Mouse (Mus musculus): ENCODE results near the gene Snrnp27. TPM values are rescaled to one million over a fixed set of nuclear protein-coding genes. Genes with fewer than 3 reads are reported as not detected.

The Snrnp27 gene
- polyA plus RNA-seq, 1 experiment, result 113 TPM

- no peak overlapping the region for H3K4me3 ChIP-seq (ENCODE audit: insufficient read depth, low read depth, low read length)
- H3K27ac ChIP-seq (replicated peaks; ENCODE audit: low read depth, low read length), result no peak overlapping the region
- H3K4me1 ChIP-seq (ENCODE audit: control insufficient read depth, insufficient read depth, insufficient read length, low read length), result peaks cover 4% of the 10 kb centered on the region; the same call in 1 of the 2 replicates
Observed at GRCm38 (mm10) chr6:86641716-86642115, 42.6 kb downstream of the Snrnp27 start.

GRCm38 (mm10) chr6:86640776-86641175 lies 43.5 kb downstream of the Snrnp27 start:
- peaks cover 4% of the 10 kb centered on the region; the same call in 1 of the 2 replicates for H3K4me1 ChIP-seq (ENCODE audit: control insufficient read depth, insufficient read depth, insufficient read length, low read length)
- no peak overlapping the region for H3K27ac ChIP-seq (replicated peaks; ENCODE audit: low read depth, low read length)
- H3K4me3 ChIP-seq (ENCODE audit: insufficient read depth, low read depth, low read length), result no peak overlapping the region

GRCm38 (mm10) chr6:86640161-86640560 lies 44.2 kb downstream of the Snrnp27 start:
- Histone ChIP-seq H3K4me1 (ENCODE audit: control insufficient read depth, insufficient read depth, insufficient read length, low read length) (peaks cover 4% of the 10 kb centered on the region; the same call in 1 of the 2 replicates), H3K4me3 (ENCODE audit: insufficient read depth, low read depth, low read length) (no peak overlapping the region)

GRCm38 (mm10) chr6:86639180-86640160 lies 44.9 kb downstream of the Snrnp27 start:
- no peak overlapping the region for H3K4me3 ChIP-seq (ENCODE audit: insufficient read depth, low read depth, low read length)
- H3K4me1 ChIP-seq (ENCODE audit: control insufficient read depth, insufficient read depth, insufficient read length, low read length), result peaks cover 4% of the 10 kb centered on the region; the same call in 1 of the 2 replicates
- peak overlapping the region; percentile 59; the same call in 1 of the 2 replicates for H3K27ac ChIP-seq (replicated peaks; ENCODE audit: low read depth, low read length)

More at GRCm38 (mm10) chr6:86640161-86640560, 44.2 kb downstream of the Snrnp27 start:
- H3K27ac ChIP-seq (replicated peaks; ENCODE audit: low read depth, low read length), result no peak overlapping the region

- H3K4me3 ChIP-seq (ENCODE audit: insufficient read depth, low read depth, low read length), result no peak overlapping the region
- H3K27ac ChIP-seq (replicated peaks; ENCODE audit: low read depth, low read length), result no peak overlapping the region
- peaks cover 4% of the 10 kb centered on the region; the same call in 1 of the 2 replicates for H3K4me1 ChIP-seq (ENCODE audit: control insufficient read depth, insufficient read depth, insufficient read length, low read length)
Observed at GRCm38 (mm10) chr6:86638434-86638833, 45.9 kb downstream of the Snrnp27 start.

GRCm38 (mm10) chr6:86637860-86638259 lies 46.5 kb downstream of the Snrnp27 start:
- no peak overlapping the region for H3K4me3 ChIP-seq (ENCODE audit: insufficient read depth, low read depth, low read length)
- H3K27ac ChIP-seq (replicated peaks; ENCODE audit: low read depth, low read length), result no peak overlapping the region

GRCm38 (mm10) chr6:86637171-86637835 lies 47.0 kb downstream of the Snrnp27 start:
- peaks cover 4% of the 10 kb centered on the region; the same call in 1 of the 2 replicates for H3K4me1 ChIP-seq (ENCODE audit: control insufficient read depth, insufficient read depth, insufficient read length, low read length)
- H3K27ac ChIP-seq (replicated peaks; ENCODE audit: low read depth, low read length), result no peak overlapping the region
- no peak overlapping the region for H3K4me3 ChIP-seq (ENCODE audit: insufficient read depth, low read depth, low read length)

More at GRCm38 (mm10) chr6:86637860-86638259, 46.5 kb downstream of the Snrnp27 start:
- peaks cover 4% of the 10 kb centered on the region; the same call in 1 of the 2 replicates for H3K4me1 ChIP-seq (ENCODE audit: control insufficient read depth, insufficient read depth, insufficient read length, low read length)

- H3K4me1 ChIP-seq (ENCODE audit: control insufficient read depth, insufficient read depth, insufficient read length, low read length), result peaks cover 4% of the 10 kb centered on the region; the same call in 1 of the 2 replicates
- no peak overlapping the region for H3K4me3 ChIP-seq (ENCODE audit: insufficient read depth, low read depth, low read length)
- no peak overlapping the region for H3K27ac ChIP-seq (replicated peaks; ENCODE audit: low read depth, low read length)
Observed at GRCm38 (mm10) chr6:86636495-86636894, 47.8 kb downstream of the Snrnp27 start.

DNA sequence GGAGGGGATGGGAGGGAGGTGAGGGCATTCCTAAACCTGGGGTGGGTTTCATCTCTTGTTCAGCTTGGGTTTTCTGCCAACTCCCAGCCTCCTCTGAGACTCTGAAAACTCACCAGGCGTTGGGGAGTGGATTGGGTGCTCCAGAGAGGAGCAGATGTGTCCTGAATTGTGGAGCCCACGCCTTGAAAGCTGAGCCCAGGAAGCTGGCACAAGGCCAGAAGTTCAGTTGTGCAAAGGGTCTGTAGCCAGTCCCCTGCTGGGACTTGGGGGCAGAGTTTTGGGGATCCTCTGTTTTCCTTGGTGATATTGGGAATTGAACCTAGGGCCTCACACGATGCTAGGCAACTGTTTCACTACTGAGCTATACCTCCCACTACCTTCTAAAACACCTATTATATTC lies 54.2 kb downstream of the Snrnp27 start:
- Histone ChIP-seq H3K4me1 (ENCODE audit: control insufficient read depth, insufficient read depth, insufficient read length, low read length) (no peaks in the 10 kb centered on the region), H3K27ac (replicated peaks; ENCODE audit: low read depth, low read length) (no peak overlapping the region), H3K4me3 (ENCODE audit: insufficient read depth, low read depth, low read length) (no peak overlapping the region)

GRCm38 (mm10) chr6:86627946-86628345 lies 56.4 kb downstream of the Snrnp27 start, which contains the start of gene Asprv1:
Asprv1 (plus strand) TSS chr6:86628164.
- H3K27ac ChIP-seq (replicated peaks; ENCODE audit: low read depth, low read length), result no peak within 1 kb of the TSS
- H3K4me1 ChIP-seq (ENCODE audit: control insufficient read depth, insufficient read depth, insufficient read length, low read length), result no peaks in the 10 kb centered on the region
- H3K4me3 ChIP-seq (ENCODE audit: insufficient read depth, low read depth, low read length), result no peak within 1 kb of the TSS

Other genes with a start within 250 kb of the Snrnp27 start
- gene C87436, start 246.1 kb downstream of the Snrnp27 start, polyA plus RNA-seq (2012; ENCODE audit: insufficient read depth, insufficient read length, missing spikeins), result 10.4 and 13.6 TPM in 2 replicates
- 107 and 116 TPM in 2 replicates for gene Pcbp1, start 158.2 kb downstream of the Snrnp27 start, polyA plus RNA-seq (2012; ENCODE audit: insufficient read depth, insufficient read length, missing spikeins)
- gene Asprv1, start 56.4 kb downstream of the Snrnp27 start, polyA plus RNA-seq (2012; ENCODE audit: insufficient read depth, insufficient read length, missing spikeins), result 0.67 and 0.96 TPM in 2 replicates
- 3.4 and 4.9 TPM in 2 replicates for gene Mxd1, start 15.4 kb downstream of the Snrnp27 start, polyA plus RNA-seq (2012; ENCODE audit: insufficient read depth, insufficient read length, missing spikeins)
- 6.0 and 7.1 TPM in 2 replicates for gene Gmcl1, start 48.9 kb upstream of the Snrnp27 start, polyA plus RNA-seq (2012; ENCODE audit: insufficient read depth, insufficient read length, missing spikeins)
- 42.5 and 51.3 TPM in 2 replicates for gene Anxa4, start 109.1 kb upstream of the Snrnp27 start, polyA plus RNA-seq (2012; ENCODE audit: insufficient read depth, insufficient read length, missing spikeins)
- gene Aak1, start 165.0 kb upstream of the Snrnp27 start, polyA plus RNA-seq (2012; ENCODE audit: insufficient read depth, insufficient read length, missing spikeins), result 6.9 and 13.2 TPM in 2 replicates